In the genomic region with DNA sequence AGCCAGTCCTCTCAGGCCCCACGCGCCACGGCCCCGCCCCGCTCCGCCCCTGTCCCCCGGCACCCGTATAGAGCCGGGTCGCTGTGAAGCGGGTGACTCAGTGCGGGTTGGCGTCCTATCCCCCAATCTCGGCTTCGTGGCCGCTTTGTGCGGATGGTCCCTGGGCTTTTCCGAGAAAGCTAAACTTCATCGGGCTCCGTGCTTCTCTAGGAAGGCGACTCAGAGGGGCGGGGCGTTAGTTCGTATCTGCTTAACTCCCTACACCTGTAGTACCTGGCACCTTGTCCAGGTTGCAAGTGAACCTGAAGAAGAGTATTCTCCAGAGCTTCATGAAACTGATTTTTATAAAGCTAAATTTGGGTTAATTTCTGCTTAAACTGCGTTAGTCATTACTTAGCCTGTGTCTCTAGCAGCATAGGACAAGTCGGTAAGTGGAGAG, we compare ENCODE assay signal across 8 mouse cellular contexts. TPM values are rescaled to one million over a fixed set of nuclear protein-coding genes. Genes with fewer than 3 reads are reported as not detected.
DNase-seq lines count a peak whose midpoint lies in the region; ATAC-seq and TF ChIP-seq lines count a peak whose summit lies in the region.

No protein-coding gene starts in this region.

- no peak overlapping the region for H3K9ac ChIP-seq in embryonic facial prominence, embryonic 12.5 days
- peak overlapping the region; percentile 32 for H3K9ac ChIP-seq in intestine, embryonic 14.5 days (ENCODE audit: low read length)

- H3K4me2 ChIP-seq in embryonic facial prominence, embryonic 12.5 days (replicated peaks), result peak overlapping the region; percentile 49
- H3K4me2 ChIP-seq in intestine, embryonic 14.5 days (ENCODE audit: low read length), result peak overlapping the region; percentile 78
- H3K4me2 ChIP-seq in myocyte (ENCODE audit: low read depth), result peak overlapping the region; percentile 39

- TF ChIP-seq POLR2A in myocyte (IDR thresholded peaks at IDR 0.05; ENCODE audit: insufficient read length, low read depth), result peak; percentile 79

- peak overlapping the region; percentile 84 for H3K4me3 ChIP-seq in left cerebral cortex, adult 2 months
- peak overlapping the region; percentile 71 for H3K4me3 ChIP-seq in embryonic facial prominence, embryonic 12.5 days
- peak overlapping the region; percentile 59 for H3K4me3 ChIP-seq in intestine, embryonic 14.5 days (ENCODE audit: low read depth, low read length)
- H3K4me3 ChIP-seq in myocyte, result peak overlapping the region; percentile 68

- H3K27ac ChIP-seq in left cerebral cortex, adult 2 months, result peak overlapping the region; percentile 16; the same call in 1 of the 2 replicates
- peak overlapping the region; percentile 7; the same call in 1 of the 2 replicates for H3K27ac ChIP-seq in embryonic facial prominence, embryonic 12.5 days
- peak overlapping the region; percentile 54; the same call in 1 of the 2 replicates for H3K27ac ChIP-seq in intestine, embryonic 14.5 days (ENCODE audit: low read depth)

- peak; percentile 95 for ATAC-seq in embryonic facial prominence, embryonic 12.5 days (ENCODE audit: insufficient number of reproducible peaks, insufficient read depth, low FRiP score, low TSS enrichment)
- ATAC-seq in intestine, embryonic 14.5 days (replicated peaks; ENCODE audit: low FRiP score, low TSS enrichment, low read depth), result no peak; the same call in 1 of the 2 replicates
- no peak for ATAC-seq in monocyte, adult 5-6 weeks (replicated peaks; ENCODE audit: insufficient number of reproducible peaks, low FRiP score, low TSS enrichment, poor library complexity, severe bottlenecking)

- no peaks in the 10 kb centered on the region for H3K27me3 ChIP-seq in embryonic facial prominence, embryonic 12.5 days
- no peaks in the 10 kb centered on the region for H3K27me3 ChIP-seq in intestine, embryonic 14.5 days (replicated peaks; ENCODE audit: control insufficient read depth, insufficient read depth, low read length)
- H3K27me3 ChIP-seq in myocyte (ENCODE audit: control insufficient read depth, insufficient read depth, insufficient read length), result no peaks in the 10 kb centered on the region

- peaks cover 30% of the 10 kb centered on the region for H3K4me1 ChIP-seq in embryonic facial prominence, embryonic 12.5 days
- H3K4me1 ChIP-seq in intestine, embryonic 14.5 days (replicated peaks; ENCODE audit: control insufficient read depth, insufficient read depth, low read length), result peaks cover 18% of the 10 kb centered on the region

- peaks cover 4% of the 10 kb centered on the region; the same call in 1 of the 2 replicates for H3K36me3 ChIP-seq in embryonic facial prominence, embryonic 12.5 days
- H3K36me3 ChIP-seq in intestine, embryonic 14.5 days (ENCODE audit: control insufficient read depth, insufficient read depth, low read length), result peaks cover 10% of the 10 kb centered on the region
- H3K36me3 ChIP-seq in myocyte (ENCODE audit: control insufficient read depth, insufficient read depth), result peaks cover 4% of the 10 kb centered on the region

- peaks cover 40% of the 10 kb centered on the region for H3K79me2 ChIP-seq in myocyte (ENCODE audit: control insufficient read depth, insufficient read depth)

- H3ac ChIP-seq in myocyte (ENCODE audit: control insufficient read depth, insufficient read length), result peak overlapping the region; percentile 57

- intact Hi-C loops in left cerebral cortex, adult 2 months (cut with DNase I), result no loop called here
- intact Hi-C loops in left cerebral cortex, postnatal 25 days (cut with DNase I), result loop anchor here (2.0 kb wide), 1 partner anchor 230 kb away; no protein-coding TSS in a partner anchor

- DNase-seq in left cerebral cortex, adult 2 months (ENCODE audit: extremely low spot score in 1 of 2, low spot score in 2 of 2), result no peak
- DNase-seq in left cerebral cortex, postnatal 25 days (ENCODE audit: low spot score in 2 of 2), result no peak
- no peak for DNase-seq in intestine, embryonic 14.5 days (ENCODE audit: low spot score)
- no peak for DNase-seq in ovary, postnatal 10 days (ENCODE audit: low spot score)
- no peak for DNase-seq in testis, postnatal 14 days (ENCODE audit: low spot score)

- no peak for TF ChIP-seq CTCF in left cerebral cortex, adult 2 months (IDR thresholded peaks at IDR 0.05)

- WGBS in embryonic facial prominence, embryonic 12.5 days, result 2% methylated on average over 26 of the region's 26 CpGs
- 1% methylated on average over 26 of the region's 26 CpGs for WGBS in intestine, embryonic 14.5 days

- H3K9me3 ChIP-seq in embryonic facial prominence, embryonic 12.5 days, result no peaks in the 10 kb centered on the region
- no peaks in the 10 kb centered on the region for H3K9me3 ChIP-seq in intestine, embryonic 14.5 days (ENCODE audit: control insufficient read depth, low read length)

TF ChIP-seq in myocyte, 11 proteins besides CTCF, POLR2A, EP300 and RAD21:
- TF ChIP-seq TCF12 (IDR thresholded peaks at IDR 0.05; ENCODE audit: insufficient read depth, poor library complexity, severe bottlenecking), result no peak
- no peak for TF ChIP-seq TCF3 (IDR thresholded peaks at IDR 0.05; ENCODE audit: insufficient read length, low read depth)
- TF ChIP-seq USF1 (IDR thresholded peaks at IDR 0.05; ENCODE audit: low read depth), result no peak
- TF ChIP-seq E2F4 (IDR thresholded peaks at IDR 0.05; ENCODE audit: insufficient read depth), result no peak
- TF ChIP-seq REST (IDR thresholded peaks at IDR 0.05; ENCODE audit: insufficient read depth, insufficient read length), result no peak
- peak; percentile 83 for TF ChIP-seq POLR2AphosphoS2 (IDR thresholded peaks at IDR 0.05; ENCODE audit: insufficient read length, low read depth)
- TF ChIP-seq MYOG (IDR thresholded peaks at IDR 0.05; ENCODE audit: control insufficient read depth in 1 of 3, insufficient read depth in 1 of 3, insufficient read length in 2 of 3, low read depth in 2 of 3), result no peak

RNA-seq across cellular contexts. Expression of gene Ankrd50, which starts 0.5 kb away (rescaled TPM):
- 10 to 100 TPM; 83.7 to 88.0 TPM for total RNA-seq in left cerebral cortex, adult 2 months (2021)
- total RNA-seq in left cerebral cortex, postnatal 25 days (2021), result 10 to 100 TPM; 84.6 to 96.2 TPM
- 30.1 and 31.1 TPM in 2 replicates for polyA plus RNA-seq in embryonic facial prominence, embryonic 12.5 days (2016; fragmentation: Nextera tagmentation; extraction: Ambion mirVana)
- 22.6 and 23.6 TPM in 2 replicates for polyA plus RNA-seq in intestine, embryonic 14.5 days (2014; fragmentation: Nextera tagmentation; extraction: Ambion mirVana)
- polyA plus RNA-seq in myocyte (2012; fragmentation: generic; extraction: Trizol), result 44.2 TPM
- total RNA-seq in monocyte, adult 5-6 weeks (2017), result 7.6 to 22.6 TPM (median 13.4 TPM) in 3 replicates
